Mouse (Mus musculus) spleen, postnatal 4 days (tissue): Measurements from ENCODE around the gene Ghr.

Experiments used
- DNase-seq, 2 experiments: peaks; one replicate each; pipeline ENCODE4 v3.0.0; 2022; ENCODE audit warnings: low spot score in 2 of 2

Gene Ghr

GRCm38 (mm10) chr15:3388485-3388884 lies 194.8 kb downstream of the Ghr start:
- DNase-seq: no peak

GRCm38 (mm10) chr15:3383788-3384187 lies 199.5 kb downstream of the Ghr start:
- DNase-seq: no peak

GRCm38 (mm10) chr15:3381413-3381812 lies 201.9 kb downstream of the Ghr start:
- no peak for DNase-seq

- DNase-seq: no peak
These were observed 214.9 kb downstream of the Ghr start for GRCm38 (mm10) chr15:3368261-3368832.

GRCm38 (mm10) chr15:3356073-3356766 lies 227.1 kb downstream of the Ghr start:
- no peak for DNase-seq

- DNase-seq: no peak
These were observed 229.6 kb downstream of the Ghr start for GRCm38 (mm10) chr15:3353696-3354095.

GRCm38 (mm10) chr15:3349306-3350064 lies 233.8 kb downstream of the Ghr start:
- no peak for DNase-seq

- DNase-seq: no peak
These were observed 236.6 kb downstream of the Ghr start for GRCm38 (mm10) chr15:3346682-3347081.

- no peak for DNase-seq
These were observed 238.7 kb downstream of the Ghr start for GRCm38 (mm10) chr15:3344555-3344954.

GRCm38 (mm10) chr15:3341806-3342582 lies 241.3 kb downstream of the Ghr start:
- DNase-seq: no peak

- DNase-seq: no peak
These were observed 243.4 kb downstream of the Ghr start for GRCm38 (mm10) chr15:3339847-3340246.

GRCm38 (mm10) chr15:3332517-3332916 lies 250.8 kb downstream of the Ghr start:
- no peak for DNase-seq

GRCm38 (mm10) chr15:3331813-3332212 lies 251.5 kb downstream of the Ghr start:
- DNase-seq: no peak

- DNase-seq: no peak
These were observed 253.0 kb downstream of the Ghr start for GRCm38 (mm10) chr15:3330291-3330690.

- DNase-seq: no peak
These were observed 260.3 kb downstream of the Ghr start for GRCm38 (mm10) chr15:3323041-3323440.

- no peak for DNase-seq
These were observed 263.4 kb downstream of the Ghr start for GRCm38 (mm10) chr15:3319929-3320328.

GRCm38 (mm10) chr15:3316617-3317016 lies 266.7 kb downstream of the Ghr start:
- no peak for DNase-seq

- DNase-seq: no peak
These were observed 270.4 kb downstream of the Ghr start for GRCm38 (mm10) chr15:3312937-3313336.

GRCm38 (mm10) chr15:3309856-3310255 lies 273.4 kb downstream of the Ghr start:
- DNase-seq: no peak

- no peak for DNase-seq
These were observed 279.9 kb downstream of the Ghr start, which contains the start of gene Ccdc152 for GRCm38 (mm10) chr15:3303426-3303825. Ccdc152 (minus strand) TSS chr15:3303526.

GRCm38 (mm10) chr15:3300361-3301100 lies 282.8 kb downstream of the Ghr start:
- no peak for DNase-seq
